Mouse (Mus musculus): ENCODE results near the gene Sp1.

GRCm38 (mm10) chr15:102460971-102461370 lies 55.0 kb downstream of the Sp1 start:
- TF ChIP-seq CTCF (IDR thresholded peaks at IDR 0.05; ENCODE audit: extremely low read depth, insufficient read length, insufficient replicate concordance, low read depth, low read length) (no peak), POLR2A (IDR thresholded peaks at IDR 0.05; ENCODE audit: low read depth, low read length) (no peak)
